Mouse (Mus musculus) spleen, postnatal 0 days (tissue): ENCODE measurements around the gene Card14. TPM values are rescaled to one million over a fixed set of nuclear protein-coding genes. Genes with fewer than 3 reads are reported as not detected.

Experiments
- microRNA counts: library from miRNA; unstranded; fragments of <30 nt; microRNA quantifications from one replicate; lab custom pipeline; 2015
- polyA plus RNA-seq: library from polyadenylated mRNA; unstranded; fragments of >200 nt; fragmentation: Nextera tagmentation; extraction: Ambion mirVana; gene quantifications from 2 replicates; pipeline ENCODE4 v1.2.1, GENCODE M21; 2015

Card14 gene
- not detected in 2 replicates for polyA plus RNA-seq

GRCm38 (mm10) chr11:119307658-119307867 is at the start of gene Card14:
Gene Card14, plus strand, starts transcription at chr11:119307768.

GRCm38 (mm10) chr11:119267768-119268556 is 39.6 kb upstream of the Card14 start, which contains the start of gene Gaa:
Gene Gaa, plus strand, starts transcription at chr11:119267887.

GRCm38 (mm10) chr11:119299391-119300245 is 8.0 kb upstream of the Card14 start, which contains the start of gene Eif4a3:
Gene Eif4a3, minus strand, starts transcription at chr11:119300089.

GRCm38 (mm10) chr11:119355443-119356385 is 48.1 kb downstream of the Card14 start, which contains the start of the genes Sgsh and Slc26a11:
Gene Sgsh, minus strand, starts transcription at chr11:119355536.
Gene Slc26a11, plus strand, starts transcription at chr11:119355557.

GRCm38 (mm10) chr11:119392800-119393482 is 85.4 kb downstream of the Card14 start, which contains the start of gene Rnf213:
Gene Rnf213, plus strand, starts transcription at chr11:119393100.

MicroRNA genes within 50 kb of the gene (microRNA counts, 519-probe panel; counts per million panel counts)
- 88.3 counts per million for microRNA mmu-miR-1932 (lab: Ali Mortazavi, UCI)

Other genes with a start within 250 kb of the Card14 start
- 3.7 and 5.1 TPM in 2 replicates for gene Cbx4, start 221.5 kb upstream of the Card14 start, polyA plus RNA-seq
- 1.9 and 3.0 TPM in 2 replicates for gene Tbc1d16, start 79.3 kb upstream of the Card14 start, polyA plus RNA-seq
- gene Ccdc40, start 79.2 kb upstream of the Card14 start, polyA plus RNA-seq = 1.7 and 2.0 TPM in 2 replicates
- 17.7 and 23.8 TPM in 2 replicates for gene Gaa, start 39.9 kb upstream of the Card14 start, polyA plus RNA-seq
- gene Eif4a3, start 7.7 kb upstream of the Card14 start, polyA plus RNA-seq = 213 and 230 TPM in 2 replicates
- 7.0 and 7.8 TPM in 2 replicates for gene Sgsh, start 47.8 kb downstream of the Card14 start, polyA plus RNA-seq
- 3.8 and 4.5 TPM in 2 replicates for gene Slc26a11, start 47.8 kb downstream of the Card14 start, polyA plus RNA-seq
- gene Rnf213, start 85.3 kb downstream of the Card14 start, polyA plus RNA-seq = 15.1 and 20.5 TPM in 2 replicates
- 8.5 and 8.7 TPM in 2 replicates for gene Endov, start 183.6 kb downstream of the Card14 start, polyA plus RNA-seq
- 0.05 TPM in 1 of 2 replicates, not detected in the other for gene Nptx1, start 240.0 kb downstream of the Card14 start, polyA plus RNA-seq